Mouse (Mus musculus) spleen, adult 2 months (tissue): ENCODE measurements around the gene Ccdc90b. TPM values are rescaled to one million over a fixed set of nuclear protein-coding genes. Genes with fewer than 3 reads are reported as not detected.

Source experiments
- DNase-seq, 2 experiments: peaks; one replicate each; pipeline versions ENCODE4 v3.0.0 to v3.0.0-alpha.2; 2012 to 2021; ENCODE audit warnings: low spot score in 2 of 2, low read depth in 1 of 2
- H3K27ac ChIP-seq: fragments of 200-500 bp; 2 replicates; pipeline ENCODE4 v1.5.1; 2012; ENCODE audit warnings: low read length, inconsistent platforms; ENCODE audit not compliant: insufficient read depth
- H3K27me3 ChIP-seq: fragments of 200-500 bp; 2 replicates; pipeline ENCODE4 v1.6.1; 2012; ENCODE audit warnings: mild to moderate bottlenecking, moderate library complexity, low read length, inconsistent platforms; ENCODE audit not compliant: control insufficient read depth, insufficient read depth
- H3K36me3 ChIP-seq: fragments of 200-500 bp; 2 replicates; pipeline ENCODE4 v1.6.1; 2012; ENCODE audit warnings: mild to moderate bottlenecking, low read length, inconsistent platforms; ENCODE audit not compliant: control insufficient read depth, insufficient read depth
- H3K4me1 ChIP-seq: fragments of 200-500 bp; 2 replicates; pipeline ENCODE4 v1.6.1; 2011; ENCODE audit warnings: inconsistent platforms; ENCODE audit not compliant: control insufficient read depth, insufficient read depth, insufficient read length
- H3K4me3 ChIP-seq: fragments of 200-500 bp; 2 replicates; pipeline ENCODE4 v1.5.1; 2011; ENCODE audit warnings: mild to moderate bottlenecking, inconsistent platforms; ENCODE audit not compliant: insufficient read depth, insufficient read length; ENCODE audit errors: extremely low read depth
- CTCF ChIP-seq: fragments of 200-500 bp; IDR thresholded peaks from 2 replicates; pipeline ENCODE4 v1.5.1; 2011; ENCODE audit warnings: mild to moderate bottlenecking, inconsistent platforms; ENCODE audit not compliant: insufficient read depth, insufficient read length, insufficient replicate concordance; ENCODE audit errors: extremely low read depth
- POLR2A ChIP-seq: fragments of 200-500 bp; IDR thresholded peaks from 2 replicates; pipeline ENCODE4 v1.6.1; 2011; ENCODE audit warnings: low read depth, low read length, inconsistent platforms
- WGBS: fragments of 180-500 bp; shearing (Covaris S2); methylation state at CpG from one replicate; pipeline ENCODE4 v1.1.7; 2018; 5-methylcytosine and 5-hydroxymethylcytosine counted together
- polyA plus RNA-seq: library from polyadenylated mRNA; depleted of rRNA; stranded (reverse); fragments of >200 nt; gene quantifications from 2 replicates; pipeline ENCODE4 v1.2.3, GENCODE M21; 2012; rRNA removed

Gene Ccdc90b
- polyA plus RNA-seq, 1 experiment: 1.4 TPM

DNA sequence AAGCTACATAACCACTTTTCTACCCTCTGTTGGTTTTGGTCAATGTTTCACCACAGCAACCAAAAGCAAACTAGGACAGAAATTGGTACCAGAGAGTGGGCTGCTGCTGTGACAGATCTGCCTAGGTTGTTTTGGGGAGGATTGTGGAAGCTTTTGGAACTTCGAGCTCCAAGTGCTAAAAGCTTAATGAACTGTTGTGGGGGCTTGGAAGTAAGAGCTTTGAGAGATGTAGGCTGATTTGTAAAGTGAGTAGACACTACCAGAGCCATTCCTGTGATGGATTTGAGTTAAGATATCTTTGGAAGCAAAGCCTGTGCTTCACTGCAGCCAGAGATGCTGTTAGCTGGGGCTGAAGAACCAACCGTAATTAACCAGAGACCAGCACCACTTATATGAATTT is 29.9 kb downstream of the Ccdc90b start:
- Histone ChIP-seq H3K27ac (no peak overlapping the region), H3K4me1 (no peaks in the 10 kb centered on the region), H3K4me3 (no peak overlapping the region), H3K36me3 (no peaks in the 10 kb centered on the region), H3K27me3 (no peaks in the 10 kb centered on the region)
- WGBS: 82% methylated on average over 2 of the region's 2 CpGs
- no peak for TF ChIP-seq POLR2A
- no peak for TF ChIP-seq CTCF
- DNase-seq: no peak

DNA sequence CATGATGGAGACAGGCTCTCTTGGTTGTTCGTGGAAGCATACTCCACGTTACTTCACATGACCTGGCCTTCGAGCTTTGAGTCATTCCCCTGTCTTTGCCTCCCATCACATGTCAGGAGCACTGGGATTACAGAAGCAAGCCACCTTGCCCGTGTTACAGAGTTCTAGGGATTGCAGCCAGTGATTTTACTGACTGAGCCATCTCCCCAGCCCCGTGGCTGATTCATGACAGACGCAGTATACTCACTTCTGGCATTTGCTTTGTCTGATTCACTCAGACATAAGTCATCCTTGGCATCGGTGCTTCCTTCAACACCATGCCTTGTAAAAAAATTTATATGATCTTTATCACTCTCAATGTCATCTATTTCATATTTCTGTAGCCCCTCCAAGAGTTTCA is 44.0 kb downstream of the Ccdc90b start:
- Histone ChIP-seq H3K4me3 (no peak overlapping the region), H3K27me3 (no peaks in the 10 kb centered on the region), H3K36me3 (no peaks in the 10 kb centered on the region), H3K4me1 (no peaks in the 10 kb centered on the region), H3K27ac (no peak overlapping the region)
- TF ChIP-seq POLR2A (no peak), CTCF (no peak)
- WGBS: 86% methylated on average over 7 of the region's 7 CpGs
- DNase-seq: no peak

DNA sequence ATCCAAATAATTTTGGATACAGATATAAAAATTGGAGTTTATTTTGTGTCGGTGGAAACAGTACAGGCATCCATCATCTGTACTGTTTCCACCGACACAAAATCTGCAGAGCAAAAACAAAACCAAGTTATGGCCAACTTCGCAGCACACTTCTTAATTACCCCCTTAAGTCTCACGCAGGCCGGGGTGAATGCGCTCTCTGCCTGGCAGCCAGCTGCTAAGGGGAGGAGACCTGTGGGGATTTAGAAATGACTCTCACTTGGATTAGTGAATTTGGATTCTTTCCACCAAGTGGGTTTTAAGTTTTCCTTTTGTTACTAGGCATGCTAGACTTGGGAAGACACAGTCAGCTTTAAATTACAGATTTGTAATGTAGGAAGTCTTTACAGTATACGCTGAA is 49.9 kb downstream of the Ccdc90b start:
- no peaks in the 10 kb centered on the region for H3K4me1 ChIP-seq
- H3K27ac ChIP-seq: no peak overlapping the region
- H3K36me3 ChIP-seq: no peaks in the 10 kb centered on the region
- H3K4me3 ChIP-seq: no peak overlapping the region
- TF ChIP-seq POLR2A: no peak
- no peak for TF ChIP-seq CTCF
- 87% methylated on average over 7 of the region's 7 CpGs for WGBS
- no peaks in the 10 kb centered on the region for H3K27me3 ChIP-seq
- no peak for DNase-seq

DNA sequence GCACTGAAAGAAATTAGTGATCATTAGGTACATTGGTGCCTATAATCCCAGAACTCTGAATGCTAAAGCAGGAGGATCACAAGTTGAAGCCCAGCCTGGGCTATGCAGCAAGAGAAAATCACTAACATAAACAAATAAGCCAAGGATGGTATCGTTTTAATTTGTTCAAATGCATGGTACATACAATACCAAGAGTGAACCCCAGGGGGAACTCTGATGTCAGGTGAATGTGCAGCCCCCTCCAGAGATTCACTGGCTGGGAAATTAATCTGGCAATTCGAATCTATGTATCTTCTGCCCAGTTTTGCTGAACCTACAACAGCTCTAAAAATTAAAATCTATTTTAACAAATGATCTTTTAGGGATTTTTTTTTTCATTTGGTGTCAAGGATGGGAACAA is 63.5 kb downstream of the Ccdc90b start:
- H3K4me3 ChIP-seq: no peak overlapping the region
- H3K36me3 ChIP-seq: no peaks in the 10 kb centered on the region
- 33% methylated on average over 2 of the region's 2 CpGs for WGBS
- H3K27ac ChIP-seq: no peak overlapping the region
- DNase-seq: no peak
- no peaks in the 10 kb centered on the region for H3K4me1 ChIP-seq
- TF ChIP-seq POLR2A (no peak), CTCF (peak; percentile 13; the same call in 1 of the 2 replicates)
- H3K27me3 ChIP-seq: no peaks in the 10 kb centered on the region

DNA sequence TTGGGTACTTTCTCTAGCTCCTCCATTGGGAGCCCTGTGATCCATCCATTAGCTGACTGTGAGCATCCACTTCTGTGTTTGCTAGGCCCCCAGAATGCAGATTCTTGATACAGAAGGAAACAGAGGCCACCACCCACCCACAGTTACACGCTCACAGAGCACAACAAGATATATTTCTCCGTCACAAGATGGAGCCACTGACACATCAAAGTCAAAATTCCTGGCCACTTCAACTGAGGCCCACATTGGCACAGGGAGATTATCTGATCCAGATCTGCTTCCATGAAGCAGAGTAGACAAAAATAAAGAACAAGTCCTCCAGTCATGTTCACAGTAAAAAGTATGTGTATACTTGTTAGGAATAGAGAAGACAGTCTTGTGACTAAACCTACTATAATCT is 69.2 kb downstream of the Ccdc90b start:
- Histone ChIP-seq H3K27ac (no peak overlapping the region), H3K4me3 (no peak overlapping the region), H3K36me3 (no peaks in the 10 kb centered on the region), H3K27me3 (no peaks in the 10 kb centered on the region), H3K4me1 (no peaks in the 10 kb centered on the region)
- WGBS: 58% methylated on average over 2 of the region's 2 CpGs
- peak in 1 of 2 experiments; percentile 7 for DNase-seq
- peak; percentile 6; the same call in 1 of the 2 replicates for TF ChIP-seq CTCF
- no peak for TF ChIP-seq POLR2A

Other genes with a start within 250 kb of the Ccdc90b start
- gene Ankrd42, start 76.0 kb downstream of the Ccdc90b start, polyA plus RNA-seq: 0.08 and 0.22 TPM in 2 replicates
- 13.8 and 18.0 TPM in 2 replicates for gene Pcf11, start 108.8 kb downstream of the Ccdc90b start, polyA plus RNA-seq
- 3.9 and 4.2 TPM in 2 replicates for gene Rab30, start 180.5 kb downstream of the Ccdc90b start, polyA plus RNA-seq